Mouse (Mus musculus) Muller cell, postnatal 12 days (primary cell): ENCODE data around the gene Cd34.

Source experiments
- DNase-seq: peaks from one replicate; pipeline ENCODE4 v3.0.0-alpha.2; 2015; ENCODE audit errors: inconsistent ontology term

Gene Cd34

GRCm38 (mm10) chr1:194938715-194939114 lies at the start of gene Cd34:
Cd34 (plus strand) TSS chr1:194938819.
- peak; percentile 36 for DNase-seq

GRCm38 (mm10) chr1:194894513-194894912 lies 44.1 kb upstream of the Cd34 start:
- DNase-seq: no peak

GRCm38 (mm10) chr1:194895287-194895686 lies 43.3 kb upstream of the Cd34 start:
- DNase-seq: no peak

- DNase-seq: no peak
Measured at GRCm38 (mm10) chr1:194901075-194901474, 37.5 kb upstream of the Cd34 start.

GRCm38 (mm10) chr1:194901826-194902225 lies 36.8 kb upstream of the Cd34 start:
- DNase-seq: no peak

- DNase-seq: peak; percentile 67
Measured at GRCm38 (mm10) chr1:194908956-194909355, 29.7 kb upstream of the Cd34 start.

GRCm38 (mm10) chr1:194925753-194926350 lies 12.8 kb upstream of the Cd34 start:
- DNase-seq: no peak

- DNase-seq: no peak
Measured at GRCm38 (mm10) chr1:194927887-194928286, 10.7 kb upstream of the Cd34 start.

- no peak for DNase-seq
Measured at GRCm38 (mm10) chr1:194929275-194929971, 9.2 kb upstream of the Cd34 start.

GRCm38 (mm10) chr1:194929972-194930355 lies 8.7 kb upstream of the Cd34 start:
- DNase-seq: peak; percentile 10

- no peak for DNase-seq
Measured at GRCm38 (mm10) chr1:194930706-194931105, 7.9 kb upstream of the Cd34 start.

GRCm38 (mm10) chr1:194935351-194935750 lies 3.3 kb upstream of the Cd34 start:
- no peak for DNase-seq

GRCm38 (mm10) chr1:194941528-194941927 lies 2.9 kb downstream of the Cd34 start:
- no peak for DNase-seq

- no peak for DNase-seq
Measured at GRCm38 (mm10) chr1:194942912-194943311, 4.3 kb downstream of the Cd34 start.

- DNase-seq: no peak
Measured at GRCm38 (mm10) chr1:194943485-194943884, 4.9 kb downstream of the Cd34 start.

- no peak for DNase-seq
Measured at GRCm38 (mm10) chr1:194945382-194945781, 6.8 kb downstream of the Cd34 start.

- DNase-seq: no peak
Measured at GRCm38 (mm10) chr1:194946467-194946866, 7.8 kb downstream of the Cd34 start.

GRCm38 (mm10) chr1:194950913-194951312 lies 12.3 kb downstream of the Cd34 start:
- peak; percentile 36 for DNase-seq

GRCm38 (mm10) chr1:194952891-194953290 lies 14.3 kb downstream of the Cd34 start:
- no peak for DNase-seq

GRCm38 (mm10) chr1:194954694-194955093 lies 16.1 kb downstream of the Cd34 start:
- no peak for DNase-seq

GRCm38 (mm10) chr1:194955749-194956148 lies 17.1 kb downstream of the Cd34 start:
- DNase-seq: no peak

GRCm38 (mm10) chr1:194957021-194957420 lies 18.4 kb downstream of the Cd34 start:
- no peak for DNase-seq

GRCm38 (mm10) chr1:194962181-194962580 lies 23.6 kb downstream of the Cd34 start:
- peak; percentile 48 for DNase-seq

- no peak for DNase-seq
Measured at GRCm38 (mm10) chr1:194962712-194963111, 24.1 kb downstream of the Cd34 start.
